Mouse (Mus musculus) embryonic facial prominence, embryonic 14.5 days (tissue): ENCODE results near the gene Zfp618. TPM values are rescaled to one million over a fixed set of nuclear protein-coding genes. Genes with fewer than 3 reads are reported as not detected.
A peak's percentile ranks its signal among the peaks of the same experiment; 100 is the strongest.

Experiments used
- ATAC-seq: fragments of 200-750 bp; cut with Nextera tagmentation; 2 replicates; pipeline ENCODE4 v1.8.0; 2017; ENCODE audit warnings: low read depth, moderate number of reproducible peaks, moderate TSS enrichment
- DNase-seq: peaks from one replicate; pipeline ENCODE4 v3.0.0-alpha.2; 2015; ENCODE audit warnings: low spot score
- H3K27ac ChIP-seq: fragments of 300-500 bp; sonication (generic); replicated peaks from 2 replicates; pipeline ENCODE4 v1.5.1; 2014; ENCODE audit warnings: low read depth, mild to moderate bottlenecking, low read length, moderate library complexity
- H3K27me3 ChIP-seq: fragments of 300-500 bp; sonication (generic); replicated peaks from 2 replicates; pipeline ENCODE4 v1.6.1; 2014; ENCODE audit warnings: low read length; ENCODE audit not compliant: control insufficient read depth, insufficient read depth
- H3K36me3 ChIP-seq: fragments of 300-500 bp; sonication (generic); 2 replicates; pipeline ENCODE4 v1.6.1; 2014; ENCODE audit warnings: low read length, mixed read lengths; ENCODE audit not compliant: control insufficient read depth, insufficient read depth
- H3K4me1 ChIP-seq: fragments of 300-500 bp; sonication (generic); 2 replicates; pipeline ENCODE4 v1.6.1; 2014; ENCODE audit warnings: antibody characterized with exemption, low read length; ENCODE audit not compliant: control insufficient read depth, insufficient read depth
- H3K4me2 ChIP-seq: fragments of 300-500 bp; sonication (generic); 2 replicates; pipeline ENCODE4 v1.6.1; 2014; ENCODE audit warnings: low read depth, mild to moderate bottlenecking, low read length, moderate library complexity, mixed read lengths
- H3K4me3 ChIP-seq: fragments of 300-500 bp; sonication (generic); 2 replicates; pipeline ENCODE4 v1.5.1; 2014; ENCODE audit warnings: low read depth, mild to moderate bottlenecking, low read length
- H3K9ac ChIP-seq: fragments of 300-500 bp; sonication (generic); 2 replicates; pipeline ENCODE4 v1.6.1; 2014; ENCODE audit warnings: low read depth, mild to moderate bottlenecking, low read length, moderate library complexity, mixed read lengths
- H3K9me3 ChIP-seq: fragments of 300-500 bp; sonication (generic); 2 replicates; pipeline ENCODE4 v1.6.1; 2016; ENCODE audit warnings: low read length; ENCODE audit not compliant: control insufficient read depth
- WGBS: fragments of 180-500 bp; shearing (Covaris S2); extraction: QIAGEN DNeasy Blood & Tissue Kit; methylation state at CpG from one replicate; pipeline ENCODE4 v1.1.7; 2014; 5-methylcytosine and 5-hydroxymethylcytosine counted together
- polyA plus RNA-seq: library from polyadenylated mRNA; unstranded; fragments of >200 nt; fragmentation: Nextera tagmentation; extraction: Ambion mirVana; gene quantifications from 2 replicates; pipeline ENCODE4 v1.2.1, GENCODE M21; 2014

The Zfp618 gene
- polyA plus RNA-seq, 1 experiment from 2014 or later, result 17.6 TPM

GRCm38 (mm10) chr4:63171969-63172685, 206.8 kb downstream of the Zfp618 start, which contains the start of gene Kif12:
Gene Kif12 (minus strand): TSS chr4:63172131.
- Histone ChIP-seq H3K9me3 (no peaks in the 10 kb centered on the region), H3K27me3 (peaks cover 12% of the 10 kb centered on the region; the same call in 1 of the 2 replicates), H3K4me3 (no peak within 1 kb of the TSS), H3K4me2 (no peak within 1 kb of the TSS), H3K27ac (no peak within 1 kb of the TSS), H3K36me3 (no peaks in the 10 kb centered on the region), H3K9ac (no peak within 1 kb of the TSS), H3K4me1 (no peaks in the 10 kb centered on the region)
- ATAC-seq, result no peak
- WGBS, result 74% methylated on average over 4 of the region's 4 CpGs
- DNase-seq, result no peak

DNA sequence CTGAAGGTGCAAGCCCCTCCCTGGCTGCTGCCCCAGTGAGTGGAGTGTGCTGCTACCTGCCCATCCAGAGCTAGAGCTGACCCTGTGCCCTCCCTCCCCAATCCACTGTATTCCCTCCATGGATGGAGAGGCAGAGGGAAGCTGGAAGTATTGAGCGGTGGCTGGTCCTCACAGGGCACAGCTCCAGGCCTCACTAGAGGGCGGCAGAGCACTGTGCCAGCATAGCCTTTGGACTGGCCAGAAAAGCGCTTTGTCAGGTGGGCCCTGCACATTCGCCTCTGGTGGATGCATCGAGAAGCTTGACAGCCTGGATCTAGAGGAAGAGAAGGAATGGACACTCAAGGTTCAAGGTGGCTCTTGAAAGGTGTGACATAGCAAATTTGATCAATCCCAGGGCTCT, 216.2 kb downstream of the Zfp618 start:
- Histone ChIP-seq H3K27me3 (no peaks in the 10 kb centered on the region), H3K4me2 (no peak overlapping the region), H3K36me3 (no peaks in the 10 kb centered on the region), H3K4me1 (no peaks in the 10 kb centered on the region), H3K9ac (no peak overlapping the region), H3K4me3 (no peak overlapping the region), H3K27ac (no peak overlapping the region), H3K9me3 (no peaks in the 10 kb centered on the region)
- ATAC-seq (peak; percentile 85), DNase-seq (peak; percentile 83)
- WGBS, result 4% methylated on average over 5 of the region's 5 CpGs

DNA sequence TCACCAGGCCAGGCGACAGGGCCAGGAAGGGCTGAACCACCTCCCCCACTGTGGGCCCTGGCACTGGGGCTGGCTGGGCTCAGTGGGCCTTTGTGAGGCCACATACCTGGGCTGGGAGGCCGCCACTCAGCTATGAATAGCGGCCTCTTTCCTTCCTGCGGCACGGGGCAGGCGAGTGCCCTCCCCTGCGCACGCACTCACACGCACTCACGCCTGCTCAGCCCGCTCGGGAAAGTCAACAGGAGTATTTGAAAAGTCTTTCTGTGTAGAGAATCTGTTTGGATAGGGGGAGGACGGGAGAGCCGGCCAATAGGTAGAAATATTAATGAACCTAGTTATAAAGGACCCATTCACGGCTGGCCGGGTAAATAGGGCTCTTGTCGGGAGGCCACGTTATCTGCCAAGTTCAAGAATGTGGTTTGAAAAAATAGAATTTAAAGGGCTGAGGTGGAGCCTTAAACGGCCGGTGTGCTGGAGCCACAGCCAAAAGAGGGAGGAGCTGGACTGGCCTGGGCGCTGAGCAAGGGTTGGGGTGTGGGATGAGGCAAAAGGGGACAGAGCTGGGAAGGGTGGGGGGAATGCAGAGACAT, 221.0 kb downstream of the Zfp618 start:
- no peak overlapping the region for H3K4me2 ChIP-seq
- H3K9me3 ChIP-seq, result no peaks in the 10 kb centered on the region
- peak; percentile 82 for ATAC-seq
- no peaks in the 10 kb centered on the region for H3K36me3 ChIP-seq
- H3K9ac ChIP-seq, result no peak overlapping the region
- no peaks in the 10 kb centered on the region for H3K27me3 ChIP-seq
- peak overlapping the region; percentile 69 for H3K27ac ChIP-seq
- 43% methylated on average over 21 of the region's 21 CpGs for WGBS
- H3K4me1 ChIP-seq, result 0 out of 2 replicates have a peak, but pooled peaks cover 2% of the 10 kb centered on the region
- H3K4me3 ChIP-seq, result no peak overlapping the region
- DNase-seq, result peak; percentile 60

Other genes starting within 250 kb of the Zfp618 start
- 0.18 TPM in 1 of 2 replicates, not detected in the other for gene Ambp, start 189.2 kb downstream of the Zfp618 start, polyA plus RNA-seq
- gene Kif12, start 206.6 kb downstream of the Zfp618 start, polyA plus RNA-seq, result not detected in 2 replicates
- gene Col27a1, start 248.4 kb downstream of the Zfp618 start, polyA plus RNA-seq, result 23.5 and 25.6 TPM in 2 replicates